Mouse (Mus musculus) brain, embryonic 14.5 days (tissue): ENCODE results near the gene Ccdc42.

ENCODE experiments used
- CTCF ChIP-seq: fragments of 200-500 bp; IDR thresholded peaks from 2 replicates; pipeline ENCODE4 v1.5.1; 2012; ENCODE audit warnings: inconsistent platforms, mild to moderate bottlenecking, moderate library complexity, borderline replicate concordance; ENCODE audit not compliant: insufficient read depth, insufficient read length; ENCODE audit errors: extremely low read depth
- POLR2A ChIP-seq: fragments of 200-500 bp; IDR thresholded peaks from 2 replicates; pipeline ENCODE4 v1.6.1; 2012; ENCODE audit warnings: mild to moderate bottlenecking, inconsistent platforms, borderline replicate concordance; ENCODE audit not compliant: poor library complexity, insufficient read depth, insufficient read length, severe bottlenecking; ENCODE audit errors: extremely low read depth

DNA sequence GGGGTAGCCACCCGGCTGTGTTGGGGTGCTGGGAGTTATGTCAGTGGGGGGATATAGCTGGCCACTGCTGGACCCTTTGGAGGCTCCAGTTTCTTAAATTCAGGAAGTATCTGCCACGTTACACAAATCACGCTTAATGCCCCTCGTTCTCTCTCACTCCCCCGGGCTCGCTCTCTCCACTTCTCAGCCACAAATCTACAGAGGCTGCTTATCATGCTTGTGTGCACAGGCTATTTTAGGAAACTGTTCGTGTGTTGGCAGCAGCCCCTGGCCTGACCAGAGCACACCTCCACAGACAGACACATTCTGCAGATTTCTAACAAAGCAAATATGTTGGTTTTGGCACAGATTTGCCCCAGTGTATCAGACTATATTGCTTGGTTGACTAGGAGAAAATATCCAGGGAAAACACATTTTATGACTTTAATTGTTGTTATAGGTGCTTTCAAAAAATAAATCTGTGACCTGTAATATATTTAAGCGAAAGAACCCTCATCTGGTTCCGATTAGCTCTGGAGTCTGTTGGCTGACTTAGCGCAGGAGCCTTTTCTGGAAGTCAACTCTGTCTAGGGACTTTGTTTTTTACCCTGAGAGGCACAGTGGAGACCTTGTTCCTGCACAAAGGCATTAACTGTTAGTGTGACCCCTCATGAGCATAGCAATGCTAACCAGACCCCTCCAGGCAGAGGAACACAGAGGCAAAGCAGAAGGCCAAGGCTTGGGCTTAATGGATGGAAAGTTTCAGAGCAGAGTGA lies 51.2 kb downstream of the Ccdc42 start:
- TF ChIP-seq CTCF (no peak), POLR2A (no peak)
